Mouse (Mus musculus) stomach, postnatal 0 days (tissue): ENCODE data around the gene Gtf2ird1.

ENCODE experiments used
- CTCF ChIP-seq: IDR thresholded peaks from 2 replicates; pipeline ENCODE4 v1.5.1; 2016; ENCODE audit warnings: antibody characterized with exemption, low read depth, mild to moderate bottlenecking, moderate library complexity
- EP300 ChIP-seq: optimal IDR thresholded peaks from 2 replicates; pipeline ENCODE3; 2016; ENCODE audit warnings: antibody characterized with exemption

DNA sequence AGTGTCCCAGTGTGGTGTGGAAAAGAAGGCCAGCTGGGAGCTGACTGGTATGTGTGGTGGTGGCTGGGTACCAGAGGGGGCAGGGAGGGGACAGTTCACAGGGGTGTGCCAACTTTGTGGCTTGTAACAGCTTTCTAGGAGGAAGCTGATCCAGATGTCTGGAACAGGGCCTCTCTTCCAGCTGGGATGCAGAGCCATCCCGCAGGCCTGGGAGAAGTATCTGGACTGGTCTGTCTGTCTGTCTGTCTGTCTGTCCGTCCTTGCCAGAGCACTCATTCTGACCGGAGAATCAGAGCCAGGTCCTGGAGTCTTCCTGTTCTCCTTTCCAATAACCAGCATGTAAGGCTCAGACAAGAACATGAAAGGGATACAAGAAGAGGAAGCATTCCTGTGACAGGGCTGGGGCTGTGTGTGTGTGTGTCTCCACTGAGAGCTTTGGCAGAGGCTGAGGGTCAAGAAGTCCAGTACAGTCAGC is 104.0 kb downstream of the Gtf2ird1 start:
- TF ChIP-seq CTCF (no peak), EP300 (no peak)
